Mouse (Mus musculus) gastrocnemius, postnatal 4 days (tissue): ENCODE results near the gene Vsir. TPM values are rescaled to one million over a fixed set of nuclear protein-coding genes. Genes with fewer than 3 reads are reported as not detected.

ENCODE experiments used
- total RNA-seq, 2 experiments: library from RNA; stranded (reverse); gene quantifications; 2 replicates each; pipeline ENCODE4 v1.2.3; 2021

Vsir gene
- total RNA-seq, 2 experiments from 2014 or later, result 16.9 to 17.9 TPM

Other genes starting within 250 kb of the Vsir start
- 1 to 10 TPM; 6.0 to 6.7 TPM for gene Spock2, start 240.6 kb upstream of the Vsir start, total RNA-seq
- 1 to 10 TPM; 3.8 to 4.3 TPM for gene Chst3, start 127.6 kb upstream of the Vsir start, total RNA-seq
- 100 to 1,000 TPM; 457 to 468 TPM for gene Psap, start 69.2 kb upstream of the Vsir start, total RNA-seq
- 1 to 10 TPM in 1 of 2 experiments, under 1 TPM in 1; 0.64 to 1.1 TPM for gene Gm17455, start 52.9 kb downstream of the Vsir start, total RNA-seq